Mouse (Mus musculus) forebrain, embryonic 16.5 days (tissue): ENCODE data around the gene Slc41a2. TPM values are rescaled to one million over a fixed set of nuclear protein-coding genes. Genes with fewer than 3 reads are reported as not detected.

Source experiments
- ATAC-seq: fragments of 200-750 bp; cut with Nextera tagmentation; 2 replicates; pipeline ENCODE4 v1.8.0; 2017; ENCODE audit warnings: mild to moderate bottlenecking, moderate library complexity
- H3K27ac ChIP-seq: fragments of 300-500 bp; sonication (generic); 2 replicates; pipeline ENCODE4 v1.5.1; 2014; ENCODE audit warnings: low read length, control low read depth
- H3K27me3 ChIP-seq: fragments of 300-500 bp; sonication (generic); replicated peaks from 2 replicates; pipeline ENCODE4 v1.6.1; 2014; ENCODE audit warnings: low read length; ENCODE audit not compliant: control insufficient read depth, insufficient read depth
- H3K36me3 ChIP-seq: fragments of 300-500 bp; sonication (generic); 2 replicates; pipeline ENCODE4 v1.6.1; 2014; ENCODE audit not compliant: control insufficient read depth, insufficient read depth
- H3K4me1 ChIP-seq: fragments of 300-500 bp; sonication (generic); replicated peaks from 2 replicates; pipeline ENCODE4 v1.6.1; 2014; ENCODE audit warnings: low read length; ENCODE audit not compliant: control insufficient read depth, insufficient read depth
- H3K4me2 ChIP-seq: fragments of 300-500 bp; sonication (generic); 2 replicates; pipeline ENCODE4 v1.6.1; 2014; ENCODE audit warnings: mild to moderate bottlenecking, low read length, control low read depth
- H3K4me3 ChIP-seq: fragments of 300-500 bp; sonication (generic); replicated peaks from 2 replicates; pipeline ENCODE4 v1.5.1; 2014; ENCODE audit warnings: mild to moderate bottlenecking, low read length, control low read depth
- H3K9ac ChIP-seq: fragments of 300-500 bp; sonication (generic); replicated peaks from 2 replicates; pipeline ENCODE4 v1.6.1; 2014; ENCODE audit warnings: low read depth, low read length, control low read depth
- H3K9me3 ChIP-seq: fragments of 300-500 bp; sonication (generic); 2 replicates; pipeline ENCODE4 v1.6.1; 2016; ENCODE audit warnings: low read length; ENCODE audit not compliant: control insufficient read depth
- WGBS: fragments of 180-500 bp; shearing (Covaris S2); extraction: QIAGEN DNeasy Blood & Tissue Kit; methylation state at CpG from one replicate; pipeline ENCODE4 v1.1.7; 2014; 5-methylcytosine and 5-hydroxymethylcytosine counted together
- polyA plus RNA-seq: library from polyadenylated mRNA; unstranded; fragments of >200 nt; fragmentation: Nextera tagmentation; extraction: Ambion mirVana; gene quantifications from 2 replicates; pipeline ENCODE4 v1.2.1, GENCODE M21; 2015

Gene Slc41a2
- polyA plus RNA-seq: 4.8 and 6.8 TPM in 2 replicates

DNA sequence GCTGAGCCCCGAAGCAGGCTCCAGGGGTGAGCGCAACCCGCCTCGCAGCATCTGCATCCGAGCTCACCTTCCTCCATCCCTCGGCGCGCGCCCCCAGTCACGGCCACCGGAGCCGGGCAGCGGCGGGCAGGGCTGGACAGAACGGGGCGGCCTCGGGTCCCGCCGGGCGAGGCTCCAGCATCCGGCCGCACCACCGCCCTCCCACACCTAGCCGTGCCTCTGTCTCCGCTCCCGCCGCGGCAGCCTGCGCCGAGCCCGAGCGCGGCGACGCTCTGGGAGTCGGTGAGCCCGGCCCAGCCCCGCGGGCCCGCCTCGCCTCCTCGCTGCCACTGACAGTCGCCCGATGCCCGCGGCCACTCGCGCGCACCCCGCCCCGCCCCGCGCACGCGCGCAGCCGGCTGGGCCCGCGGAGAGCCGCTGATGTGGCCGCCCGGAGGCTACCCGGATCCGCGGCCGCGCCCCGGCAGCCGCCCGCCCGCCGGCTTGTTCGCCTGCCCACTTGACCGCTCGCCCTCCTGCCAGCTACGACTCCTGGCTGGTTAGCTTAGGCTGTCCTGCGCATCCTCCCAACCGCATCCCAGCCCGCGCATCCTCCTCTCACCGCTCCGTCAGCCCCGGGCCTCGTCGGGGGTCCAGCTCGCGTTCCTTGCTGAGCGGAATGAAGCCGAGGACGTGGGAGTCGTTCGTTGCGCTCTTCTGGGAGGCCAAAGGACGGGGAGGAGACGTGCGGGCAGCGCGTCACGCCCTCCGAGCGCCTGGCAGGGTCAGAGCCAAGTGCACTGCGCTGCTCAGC is at the start of gene Slc41a2:
TSS of gene Slc41a2 (minus strand) at position 724 of the 793 bp plus-strand sequence.
- peak within 1 kb of the TSS; percentile 78 for H3K4me2 ChIP-seq
- peak within 1 kb of the TSS; percentile 89 for H3K9ac ChIP-seq
- H3K36me3 ChIP-seq: no peaks in the 10 kb centered on the region
- peak within 1 kb of the TSS; percentile 76 for H3K4me3 ChIP-seq
- no peaks in the 10 kb centered on the region for H3K9me3 ChIP-seq
- under 1% methylated on average over 90 of the region's 102 CpGs for WGBS
- H3K27ac ChIP-seq: peak within 1 kb of the TSS; percentile 39
- H3K4me1 ChIP-seq: 0 out of 2 replicates have a peak, but pooled peaks cover 5% of the 10 kb centered on the region
- ATAC-seq: peak; percentile 89
- peaks cover 15% of the 10 kb centered on the region for H3K27me3 ChIP-seq

DNA sequence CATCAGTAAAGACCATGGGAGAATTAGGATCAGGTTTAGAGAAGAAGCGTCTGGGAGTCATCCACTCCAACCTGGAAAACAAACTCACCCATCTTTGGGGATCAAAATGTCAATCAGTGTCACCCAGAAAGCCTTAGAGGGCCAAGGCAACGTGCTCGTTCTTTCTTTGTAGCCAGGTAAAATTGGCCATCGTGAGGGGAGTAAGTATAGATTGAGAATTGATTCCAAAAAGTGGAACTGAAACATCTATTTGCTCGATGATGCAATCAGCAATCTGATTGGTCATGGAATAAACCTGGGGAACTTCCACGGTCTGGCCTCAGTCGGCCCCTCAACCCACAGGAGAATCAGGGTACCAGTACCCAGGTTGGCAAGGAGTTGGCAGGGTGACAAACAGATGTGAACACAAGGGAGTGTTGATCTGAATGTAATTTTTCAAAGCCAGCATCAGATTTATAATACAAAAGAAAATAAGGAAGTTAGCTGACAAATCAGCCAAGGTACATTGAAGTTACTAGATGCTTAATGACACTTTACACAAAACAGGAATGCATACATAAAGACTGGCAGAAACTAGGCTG is 47.7 kb upstream of the Slc41a2 start:
- H3K36me3 ChIP-seq: no peaks in the 10 kb centered on the region
- H3K9ac ChIP-seq: no peak overlapping the region
- WGBS: 97% methylated on average over 7 of the region's 7 CpGs
- no peak overlapping the region for H3K27ac ChIP-seq
- H3K9me3 ChIP-seq: no peaks in the 10 kb centered on the region
- no peak for ATAC-seq
- H3K4me2 ChIP-seq: no peak overlapping the region
- no peaks in the 10 kb centered on the region for H3K27me3 ChIP-seq
- no peak overlapping the region for H3K4me3 ChIP-seq
- H3K4me1 ChIP-seq: no peaks in the 10 kb centered on the region

DNA sequence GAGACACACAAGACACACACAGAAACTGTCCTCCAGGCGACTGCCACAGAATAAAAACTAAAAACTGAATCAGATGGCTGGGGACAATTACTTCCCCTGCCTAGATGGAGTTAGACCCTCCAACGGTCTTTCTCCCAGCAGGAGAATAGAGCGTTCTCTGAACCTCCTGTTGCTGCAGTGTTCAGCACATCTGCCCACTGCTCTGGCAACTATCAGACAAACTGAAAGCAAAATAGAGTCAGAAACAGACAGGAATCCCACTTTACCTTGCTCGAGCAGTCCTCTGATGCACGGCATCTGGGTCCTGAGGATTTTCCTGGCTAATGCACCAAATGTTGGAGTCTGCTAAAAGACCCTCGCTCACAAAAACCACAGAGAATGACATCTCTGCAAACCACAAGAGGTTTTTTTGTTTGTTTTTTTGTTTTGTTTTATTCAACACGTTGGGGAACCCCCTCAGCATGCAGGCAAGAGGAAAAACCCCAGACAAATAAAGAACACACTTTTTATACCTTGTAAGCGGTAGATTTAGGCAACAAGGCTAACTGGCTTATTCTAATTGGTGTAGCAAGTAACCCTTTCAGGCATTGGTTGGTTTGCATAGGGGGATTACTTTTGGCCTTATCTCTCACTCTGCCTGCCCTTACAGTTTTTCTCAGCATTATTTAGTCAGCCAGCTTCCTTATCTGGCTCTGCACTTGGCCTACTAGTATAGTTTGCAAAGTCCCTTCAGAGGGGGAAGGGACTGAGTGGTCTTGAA is 47.0 kb upstream of the Slc41a2 start:
- no peak overlapping the region for H3K4me3 ChIP-seq
- H3K4me2 ChIP-seq: no peak overlapping the region
- no peak for ATAC-seq
- no peaks in the 10 kb centered on the region for H3K36me3 ChIP-seq
- H3K4me1 ChIP-seq: no peaks in the 10 kb centered on the region
- WGBS: 89% methylated on average over 8 of the region's 8 CpGs
- H3K27me3 ChIP-seq: no peaks in the 10 kb centered on the region
- H3K9me3 ChIP-seq: no peaks in the 10 kb centered on the region
- H3K27ac ChIP-seq: no peak overlapping the region
- no peak overlapping the region for H3K9ac ChIP-seq

DNA sequence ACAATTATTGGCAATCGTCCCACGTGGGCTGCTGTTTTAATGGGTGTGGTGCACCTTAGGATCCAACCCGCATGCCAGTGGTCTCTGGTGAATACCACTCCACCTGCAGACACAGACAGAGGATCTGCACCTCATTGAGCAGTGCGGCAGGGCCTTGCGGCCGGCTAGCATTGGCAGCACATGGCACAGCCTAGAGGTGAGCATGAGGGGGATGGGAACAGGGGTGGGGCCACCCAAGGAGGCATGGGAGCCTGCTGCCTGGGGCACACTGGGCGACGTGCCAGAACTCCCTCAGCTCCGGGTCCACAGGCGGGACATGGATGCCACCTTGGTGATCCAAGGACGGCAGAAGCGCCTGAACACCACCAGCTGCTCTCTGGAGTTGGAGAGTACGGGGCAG is 46.2 kb upstream of the Slc41a2 start:
- no peak overlapping the region for H3K9ac ChIP-seq
- ATAC-seq: no peak
- H3K4me3 ChIP-seq: no peak overlapping the region
- no peak overlapping the region for H3K4me2 ChIP-seq
- H3K27me3 ChIP-seq: no peaks in the 10 kb centered on the region
- no peak overlapping the region for H3K27ac ChIP-seq
- H3K9me3 ChIP-seq: no peaks in the 10 kb centered on the region
- no peaks in the 10 kb centered on the region for H3K36me3 ChIP-seq
- no peaks in the 10 kb centered on the region for H3K4me1 ChIP-seq
- 84% methylated on average over 13 of the region's 13 CpGs for WGBS

DNA sequence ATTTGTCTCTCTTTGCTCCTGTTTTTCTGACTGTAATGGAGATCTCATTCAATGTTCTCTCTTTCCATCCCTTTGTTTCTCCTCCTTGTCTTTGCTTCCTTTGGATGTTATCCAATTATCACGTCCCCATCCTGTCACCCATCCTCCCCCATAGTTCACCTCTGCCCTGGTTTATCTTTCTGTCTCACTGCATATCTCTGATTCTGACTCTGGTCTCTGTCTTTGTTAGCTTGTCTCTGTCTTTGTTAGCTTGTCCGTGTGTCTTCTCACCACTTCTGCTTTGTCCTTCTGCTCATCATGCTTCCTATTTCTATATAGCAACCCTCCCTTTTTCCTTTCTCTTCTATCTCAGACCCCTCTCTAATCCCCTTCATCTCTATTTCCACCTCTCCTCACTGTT is 45.3 kb upstream of the Slc41a2 start:
- ATAC-seq: no peak
- H3K36me3 ChIP-seq: no peaks in the 10 kb centered on the region
- no peak overlapping the region for H3K27ac ChIP-seq
- no peaks in the 10 kb centered on the region for H3K4me1 ChIP-seq
- 70% methylated on average over 2 of the region's 2 CpGs for WGBS
- no peaks in the 10 kb centered on the region for H3K27me3 ChIP-seq
- H3K4me3 ChIP-seq: no peak overlapping the region
- no peak overlapping the region for H3K4me2 ChIP-seq
- H3K9me3 ChIP-seq: no peaks in the 10 kb centered on the region
- no peak overlapping the region for H3K9ac ChIP-seq

DNA sequence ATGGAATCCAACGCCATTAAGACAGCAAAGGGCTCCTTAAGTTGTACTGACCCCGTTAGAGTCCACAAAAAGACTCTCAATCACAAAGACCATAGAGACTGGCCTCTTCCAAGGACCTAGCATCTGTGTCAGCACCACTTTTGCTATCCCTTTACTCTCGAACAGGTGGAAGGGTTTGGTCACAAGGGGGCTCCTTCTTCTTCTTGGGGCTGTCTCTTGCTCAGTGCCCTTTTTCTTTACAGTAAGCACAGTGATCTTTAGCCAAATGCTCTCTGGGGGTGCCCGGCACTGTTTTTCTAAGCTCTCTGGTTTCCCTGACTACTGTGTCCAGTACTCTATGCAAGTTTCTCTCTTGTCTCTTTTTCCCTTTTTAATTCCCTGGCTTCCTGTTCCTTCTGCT is 44.8 kb upstream of the Slc41a2 start:
- WGBS: 89% methylated on average over 4 of the region's 4 CpGs

DNA sequence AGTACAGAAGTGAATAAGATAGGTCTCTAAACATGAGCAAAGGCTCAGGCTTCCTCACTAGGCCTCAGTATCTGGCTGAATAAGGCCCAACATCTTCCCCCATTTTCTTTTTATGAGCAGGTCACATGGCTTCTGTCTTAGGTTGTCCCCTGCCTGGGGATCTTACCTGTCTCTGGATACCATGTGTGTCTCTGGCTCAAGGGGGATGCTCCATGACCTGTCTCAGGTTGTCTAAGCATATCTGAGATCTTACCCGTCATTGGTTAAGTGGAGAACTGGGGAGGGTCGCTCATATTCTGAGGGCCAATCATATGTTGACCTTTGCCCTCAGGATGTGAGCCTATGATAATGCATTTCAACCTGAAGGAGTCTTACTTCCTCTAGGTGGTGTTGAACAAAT is 42.8 kb upstream of the Slc41a2 start:
- no peak overlapping the region for H3K4me2 ChIP-seq
- H3K36me3 ChIP-seq: no peaks in the 10 kb centered on the region
- ATAC-seq: no peak
- WGBS: 98% methylated on average over 2 of the region's 2 CpGs
- H3K4me1 ChIP-seq: no peaks in the 10 kb centered on the region
- H3K9ac ChIP-seq: no peak overlapping the region
- H3K27ac ChIP-seq: no peak overlapping the region
- no peaks in the 10 kb centered on the region for H3K27me3 ChIP-seq
- no peak overlapping the region for H3K4me3 ChIP-seq
- no peaks in the 10 kb centered on the region for H3K9me3 ChIP-seq

More for the DNA sequence above, 44.8 kb upstream of the Slc41a2 start:
- H3K4me2 ChIP-seq: no peak overlapping the region
- H3K27me3 ChIP-seq: no peaks in the 10 kb centered on the region
- no peaks in the 10 kb centered on the region for H3K36me3 ChIP-seq
- no peaks in the 10 kb centered on the region for H3K9me3 ChIP-seq
- no peak overlapping the region for H3K27ac ChIP-seq
- no peaks in the 10 kb centered on the region for H3K4me1 ChIP-seq
- no peak overlapping the region for H3K9ac ChIP-seq
- no peak for ATAC-seq
- H3K4me3 ChIP-seq: no peak overlapping the region

DNA sequence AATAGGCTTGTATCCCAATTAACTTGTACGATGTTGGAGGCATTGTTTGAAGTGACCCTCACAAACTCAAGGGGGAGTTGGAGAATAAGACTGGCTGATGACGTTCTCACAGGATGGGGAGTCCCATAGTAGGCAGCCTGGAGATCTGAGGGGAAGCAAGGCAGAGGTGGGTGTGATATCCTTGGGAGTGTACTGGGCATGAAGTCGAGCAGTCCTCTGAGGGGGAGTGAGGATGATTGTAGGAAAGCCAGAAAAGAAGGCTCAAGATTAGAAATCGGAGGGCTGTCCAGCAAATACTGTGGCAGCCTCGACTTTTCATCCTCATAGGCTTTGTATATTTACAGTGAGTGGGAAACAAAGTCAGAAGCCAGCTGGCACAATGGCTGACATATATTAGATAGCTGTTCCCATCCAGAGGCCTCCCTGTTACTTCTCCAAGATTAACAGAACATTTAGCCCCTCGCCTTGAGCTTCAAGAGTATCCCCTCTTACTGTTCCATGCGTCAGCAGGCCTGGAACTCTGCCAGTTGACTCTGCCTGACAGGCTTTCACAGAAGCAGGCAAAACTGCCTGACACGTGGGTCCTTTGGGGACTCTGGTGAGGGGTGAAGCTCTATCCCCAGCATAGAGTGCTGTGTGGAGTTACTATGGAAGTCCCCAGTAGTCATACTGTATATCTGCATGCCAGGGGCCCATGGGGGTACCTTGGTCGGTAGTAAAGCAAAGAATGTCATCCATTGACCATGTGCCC is 40.6 kb upstream of the Slc41a2 start:
- WGBS: 72% methylated on average over 9 of the region's 9 CpGs
- no peaks in the 10 kb centered on the region for H3K27me3 ChIP-seq
- H3K36me3 ChIP-seq: 0 out of 2 replicates have a peak, but pooled peaks cover 2% of the 10 kb centered on the region
- H3K9me3 ChIP-seq: no peaks in the 10 kb centered on the region
- H3K9ac ChIP-seq: no peak overlapping the region
- ATAC-seq: no peak
- H3K4me1 ChIP-seq: no peaks in the 10 kb centered on the region
- H3K4me2 ChIP-seq: no peak overlapping the region
- no peak overlapping the region for H3K27ac ChIP-seq
- no peak overlapping the region for H3K4me3 ChIP-seq
